Mouse (Mus musculus) lung, postnatal 0 days (tissue): ENCODE results near the gene Psmc2.

Experiments used
- CTCF ChIP-seq: IDR thresholded peaks from 2 replicates; pipeline ENCODE4 v1.5.1; 2016; ENCODE audit warnings: antibody characterized with exemption, mild to moderate bottlenecking
- EP300 ChIP-seq: IDR thresholded peaks from 2 replicates; pipeline ENCODE4 v1.6.1; 2016; ENCODE audit warnings: antibody characterized with exemption, mild to moderate bottlenecking, control low read depth

DNA sequence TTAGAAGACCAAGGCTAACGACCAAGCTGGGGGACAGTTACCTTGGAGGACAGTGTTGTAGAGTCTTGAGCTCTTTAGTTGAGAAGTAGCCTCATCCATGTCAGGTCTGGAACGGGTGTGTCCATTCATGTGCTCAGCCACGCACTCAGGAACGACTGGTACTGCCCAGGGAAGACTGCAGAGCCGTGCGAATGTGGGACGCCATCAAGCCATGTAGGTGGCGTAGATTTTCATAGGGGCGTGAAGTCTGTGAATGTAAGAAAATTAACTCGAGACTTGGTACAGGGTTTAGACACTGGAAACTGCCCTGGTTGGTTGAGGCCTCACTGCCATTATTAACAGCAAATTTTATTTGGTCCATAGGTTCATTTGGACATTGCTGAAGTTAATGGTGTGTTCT lies 41.5 kb upstream of the Psmc2 start:
- TF ChIP-seq CTCF (no peak), EP300 (no peak)
